Mouse (Mus musculus) limb, embryonic 12.5 days (tissue): ENCODE results near the gene Wdr41. TPM values are rescaled to one million over a fixed set of nuclear protein-coding genes. Genes with fewer than 3 reads are reported as not detected.

ENCODE experiments used
- ATAC-seq: fragments of 200-750 bp; cut with Nextera tagmentation; 2 replicates; pipeline ENCODE4 v1.8.0; 2017; ENCODE audit warnings: low read depth, moderate TSS enrichment; ENCODE audit not compliant: insufficient number of reproducible peaks, insufficient read depth, low FRiP score, low TSS enrichment
- H3K27ac ChIP-seq: fragments of 300-500 bp; sonication (generic); 2 replicates; pipeline ENCODE4 v1.5.1; 2016; ENCODE audit warnings: mild to moderate bottlenecking, moderate library complexity
- H3K27me3 ChIP-seq: fragments of 300-500 bp; sonication (generic); 2 replicates; pipeline ENCODE4 v1.6.1; 2016; ENCODE audit warnings: mild to moderate bottlenecking, moderate library complexity
- H3K36me3 ChIP-seq: fragments of 300-500 bp; sonication (generic); 2 replicates; pipeline ENCODE4 v1.6.1; 2016; ENCODE audit warnings: mild to moderate bottlenecking, moderate library complexity
- H3K4me1 ChIP-seq: fragments of 300-500 bp; sonication (generic); replicated peaks from 2 replicates; pipeline ENCODE4 v1.6.1; 2016
- H3K4me2 ChIP-seq: fragments of 300-500 bp; sonication (generic); 2 replicates; pipeline ENCODE4 v1.6.1; 2016; ENCODE audit warnings: mild to moderate bottlenecking, moderate library complexity
- H3K4me3 ChIP-seq: fragments of 300-500 bp; sonication (generic); replicated peaks from 2 replicates; pipeline ENCODE4 v1.5.1; 2016; ENCODE audit warnings: mild to moderate bottlenecking
- H3K9ac ChIP-seq: fragments of 300-500 bp; sonication (generic); replicated peaks from 2 replicates; pipeline ENCODE4 v1.6.1; 2016; ENCODE audit warnings: mild to moderate bottlenecking, moderate library complexity
- H3K9me3 ChIP-seq: fragments of 300-500 bp; sonication (generic); 2 replicates; pipeline ENCODE4 v1.6.1; 2016; ENCODE audit warnings: mild to moderate bottlenecking, moderate library complexity
- polyA plus RNA-seq: library from polyadenylated mRNA; unstranded; fragments of >200 nt; fragmentation: Nextera tagmentation; extraction: Ambion mirVana; gene quantifications from 2 replicates; pipeline ENCODE4 v1.2.1, GENCODE M21; 2016

The Wdr41 gene
- polyA plus RNA-seq, 1 experiment from 2014 or later, result 21.5 TPM

- H3K4me2 ChIP-seq, result no peak overlapping the region
- H3K9me3 ChIP-seq, result no peaks in the 10 kb centered on the region
- no peak overlapping the region for H3K27ac ChIP-seq
- no peak overlapping the region for H3K9ac ChIP-seq
- H3K4me1 ChIP-seq, result peaks cover 11% of the 10 kb centered on the region
- H3K4me3 ChIP-seq, result no peak overlapping the region
- no peak for ATAC-seq
- H3K36me3 ChIP-seq, result no peaks in the 10 kb centered on the region
- H3K27me3 ChIP-seq, result no peaks in the 10 kb centered on the region
Measured at GRCm38 (mm10) chr13:95070268-95070667, 94.1 kb downstream of the Wdr41 start.

Other genes with a start within 250 kb of the Wdr41 start
- gene Tbca, start 187.4 kb upstream of the Wdr41 start, polyA plus RNA-seq, result 295 and 298 TPM in 2 replicates
- gene Otp, start 100.7 kb upstream of the Wdr41 start, polyA plus RNA-seq, result not detected in 2 replicates